Mouse (Mus musculus): ENCODE measurements at regions not wholly inside any gene's neighbourhood (a gene's known extent, or its start where the extent isn't known, plus 50 kb on each side); places are given as distances from the start of the nearest gene placed in this dataset.

DNA sequence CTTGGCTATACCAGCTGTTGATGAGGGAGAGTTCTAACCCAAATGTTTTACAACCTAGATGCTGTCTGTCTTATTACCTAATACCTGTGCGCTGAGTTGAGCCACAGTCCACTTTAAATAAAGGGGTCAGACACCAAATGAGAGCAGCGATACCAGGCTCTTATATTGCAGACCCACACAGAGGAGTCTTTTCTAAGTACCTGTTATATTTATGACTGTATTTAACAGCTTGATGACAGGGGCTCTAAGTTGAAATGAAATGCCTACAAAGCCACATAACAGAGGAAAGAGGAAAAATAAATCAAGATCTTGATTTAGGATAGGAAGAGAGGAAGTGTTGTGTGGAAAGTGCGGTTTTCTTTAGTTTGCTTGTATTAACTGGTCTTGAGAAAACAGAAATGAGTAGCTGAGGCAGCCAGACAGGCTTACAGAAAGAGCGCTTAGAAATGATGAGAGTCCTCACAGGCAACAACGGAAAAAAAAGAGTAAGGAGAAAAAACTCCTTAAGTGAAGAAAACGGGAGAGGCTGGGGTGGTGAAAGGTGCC lies 281.6 kb upstream of the Pfn2 start:
- H3K27ac ChIP-seq (ENCODE audit: insufficient read depth, low read depth, low read length): no peak overlapping the region
- 49% methylated on average over 6 of the region's 6 CpGs for WGBS
- no peaks in the 10 kb centered on the region for H3K27me3 ChIP-seq (ENCODE audit: control insufficient read depth, insufficient read depth, low read length)
- TF ChIP-seq CTCF (IDR thresholded peaks at IDR 0.05; ENCODE audit: extremely low read depth, insufficient read length, insufficient replicate concordance, low read depth, low read length) (no peak), POLR2A (IDR thresholded peaks at IDR 0.05; ENCODE audit: low read depth, low read length) (no peak)
- H3K4me1 ChIP-seq (ENCODE audit: control insufficient read depth, insufficient read depth, insufficient read length, low read length): no peaks in the 10 kb centered on the region
- no peak overlapping the region for H3K4me3 ChIP-seq (ENCODE audit: low read depth, low read length)
- H3K36me3 ChIP-seq (ENCODE audit: control insufficient read depth, insufficient read depth, low read length): no peaks in the 10 kb centered on the region

DNA sequence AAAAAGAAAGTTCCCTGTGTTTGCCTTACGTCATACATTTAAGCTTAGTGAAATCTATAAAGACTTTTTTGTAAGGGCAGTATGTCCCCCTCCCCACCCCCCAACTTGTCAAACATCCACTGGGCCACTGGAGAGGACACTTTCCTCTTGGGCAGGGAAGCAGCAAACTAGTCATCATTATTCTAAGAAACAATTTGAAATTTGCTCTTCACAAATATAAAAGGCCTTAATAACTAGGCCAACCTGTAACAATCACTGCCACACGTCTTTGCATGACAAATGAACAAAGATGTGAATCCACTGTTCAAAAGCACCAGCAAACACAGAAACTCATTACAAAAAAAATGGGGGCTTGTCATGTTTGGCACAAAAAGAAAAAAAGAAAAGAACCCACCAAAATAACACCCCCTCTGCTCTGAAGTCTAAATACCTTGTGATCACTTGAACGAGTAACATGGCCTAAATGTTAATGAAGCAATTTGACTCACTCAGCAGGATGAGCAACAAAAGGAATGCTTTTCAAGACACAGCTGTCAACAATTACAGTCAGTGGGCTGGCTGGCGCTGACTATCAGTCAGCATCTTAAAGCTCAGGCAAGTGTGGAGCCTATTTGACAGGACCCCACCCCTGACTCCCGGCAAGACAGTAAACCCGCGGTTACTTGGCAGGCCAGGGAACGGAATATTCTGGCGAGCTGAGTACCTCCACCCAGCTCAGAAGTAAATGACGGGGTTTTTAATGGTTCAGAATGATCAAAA lies 278.7 kb upstream of the Tsc22d2 start:
- H3K27me3 ChIP-seq (ENCODE audit: control insufficient read depth, insufficient read depth, low read length): no peaks in the 10 kb centered on the region
- no peak overlapping the region for H3K27ac ChIP-seq (ENCODE audit: insufficient read depth, low read depth, low read length)
- 69% methylated on average over 10 of the region's 10 CpGs for WGBS
- TF ChIP-seq CTCF (IDR thresholded peaks at IDR 0.05; ENCODE audit: extremely low read depth, insufficient read length, insufficient replicate concordance, low read depth, low read length): no peak
- no peak for TF ChIP-seq POLR2A (IDR thresholded peaks at IDR 0.05; ENCODE audit: low read depth, low read length)
- H3K36me3 ChIP-seq (ENCODE audit: control insufficient read depth, insufficient read depth, low read length): no peaks in the 10 kb centered on the region
- no peak overlapping the region for H3K4me3 ChIP-seq (ENCODE audit: low read depth, low read length)
- peaks cover 3% of the 10 kb centered on the region; the same call in 1 of the 2 replicates for H3K4me1 ChIP-seq (ENCODE audit: control insufficient read depth, insufficient read depth, insufficient read length, low read length)

DNA sequence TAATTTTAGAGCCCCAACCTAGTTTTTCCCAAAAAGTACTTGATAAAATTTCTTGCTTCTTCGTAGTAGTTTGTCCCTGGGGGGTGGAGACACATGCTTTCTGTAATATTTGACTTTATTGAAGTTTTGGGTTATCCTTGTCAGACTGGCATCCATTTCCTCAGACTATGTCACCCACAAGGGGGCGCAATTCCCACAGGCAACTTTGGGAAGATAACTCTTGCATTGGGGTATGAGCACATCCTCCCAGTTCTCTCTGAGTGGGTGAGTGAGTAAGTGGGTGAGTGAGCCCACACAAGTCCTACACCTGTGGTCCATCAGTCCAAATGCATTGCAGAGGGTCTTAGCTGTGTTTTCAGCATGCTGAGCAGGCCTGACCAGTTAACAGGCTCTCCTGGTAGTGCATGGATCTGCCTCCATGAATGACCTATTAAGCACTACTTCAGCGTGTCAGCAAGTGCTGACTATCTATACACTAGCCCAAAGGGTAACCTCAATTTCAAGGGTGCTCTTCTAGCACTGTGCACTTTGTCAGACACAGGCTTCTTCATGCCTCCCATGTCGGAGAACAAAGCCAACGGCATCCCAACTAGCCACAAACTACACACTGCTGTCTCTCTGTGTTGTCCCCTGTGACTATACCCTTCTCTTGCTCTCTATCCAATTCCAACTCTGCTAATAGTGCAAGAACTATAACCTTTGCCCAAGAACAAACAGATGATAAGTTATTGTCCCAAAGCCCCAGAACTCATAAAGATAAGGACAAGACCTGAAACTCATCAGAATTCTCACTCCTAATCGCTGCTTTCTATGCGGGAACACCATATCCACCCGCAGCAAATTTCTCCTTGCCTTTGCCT lies 275.6 kb upstream of the Tsc22d2 start:
- Histone ChIP-seq H3K27me3 (ENCODE audit: control insufficient read depth, insufficient read depth, low read length) (no peaks in the 10 kb centered on the region), H3K27ac (ENCODE audit: insufficient read depth, low read depth, low read length) (no peak overlapping the region), H3K36me3 (ENCODE audit: control insufficient read depth, insufficient read depth, low read length) (no peaks in the 10 kb centered on the region), H3K4me1 (ENCODE audit: control insufficient read depth, insufficient read depth, insufficient read length, low read length) (peaks cover 3% of the 10 kb centered on the region; the same call in 1 of the 2 replicates), H3K4me3 (ENCODE audit: low read depth, low read length) (no peak overlapping the region)
- 44% methylated on average over 8 of the region's 8 CpGs for WGBS
- TF ChIP-seq POLR2A (IDR thresholded peaks at IDR 0.05; ENCODE audit: low read depth, low read length) (no peak), CTCF (IDR thresholded peaks at IDR 0.05; ENCODE audit: extremely low read depth, insufficient read length, insufficient replicate concordance, low read depth, low read length) (peak; percentile 41; the same call in 1 of the 2 replicates)

DNA sequence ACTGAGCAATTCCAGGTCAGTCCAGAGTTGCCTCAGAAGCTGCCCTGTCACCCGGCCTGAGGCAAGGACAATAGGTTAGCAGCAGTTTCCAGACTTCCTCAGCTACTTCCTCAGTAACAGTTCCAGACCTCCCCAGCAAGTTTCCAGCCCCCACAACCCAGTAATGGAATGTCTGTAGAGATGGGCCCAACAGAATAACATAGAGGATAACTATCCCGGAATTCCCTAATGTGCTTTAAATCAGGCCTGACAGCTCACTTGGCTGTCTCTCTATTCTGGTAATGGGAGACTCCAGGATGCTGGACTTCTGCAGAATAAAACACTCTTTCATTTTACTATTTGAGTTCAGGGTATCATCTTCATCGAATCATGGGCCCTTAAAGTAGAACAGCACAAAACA lies 268.4 kb upstream of the Tsc22d2 start:
- Histone ChIP-seq H3K36me3 (ENCODE audit: control insufficient read depth, insufficient read depth, low read length) (no peaks in the 10 kb centered on the region), H3K27me3 (ENCODE audit: control insufficient read depth, insufficient read depth, low read length) (no peaks in the 10 kb centered on the region), H3K4me3 (ENCODE audit: low read depth, low read length) (no peak overlapping the region), H3K4me1 (ENCODE audit: control insufficient read depth, insufficient read depth, insufficient read length, low read length) (0 out of 2 replicates have a peak, but pooled peaks cover 2% of the 10 kb centered on the region), H3K27ac (ENCODE audit: insufficient read depth, low read depth, low read length) (no peak overlapping the region)
- TF ChIP-seq POLR2A (IDR thresholded peaks at IDR 0.05; ENCODE audit: low read depth, low read length) (no peak), CTCF (IDR thresholded peaks at IDR 0.05; ENCODE audit: extremely low read depth, insufficient read length, insufficient replicate concordance, low read depth, low read length) (no peak)
- 47% methylated on average over 3 of the region's 3 CpGs for WGBS

DNA sequence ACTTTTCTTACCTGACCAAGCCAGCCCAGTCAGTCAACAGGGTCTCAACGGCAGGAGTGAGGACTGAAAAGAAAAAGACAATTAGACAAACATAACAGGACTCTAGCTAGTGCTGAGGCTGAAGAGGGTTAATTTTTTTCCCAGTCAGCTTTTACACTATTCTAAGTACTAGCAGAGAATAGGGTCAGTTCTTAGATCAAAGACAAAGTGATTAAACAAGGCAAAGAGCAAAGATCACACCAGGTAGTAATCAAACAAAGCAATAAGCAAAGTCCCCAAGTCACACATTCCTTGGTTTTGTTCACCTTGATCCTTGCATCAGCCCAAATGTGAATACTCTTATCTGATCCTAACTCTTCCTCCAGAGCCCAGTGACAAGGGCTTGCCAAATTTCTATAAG lies 267.8 kb upstream of the Tsc22d2 start:
- Histone ChIP-seq H3K4me3 (ENCODE audit: low read depth, low read length) (no peak overlapping the region), H3K36me3 (ENCODE audit: control insufficient read depth, insufficient read depth, low read length) (no peaks in the 10 kb centered on the region), H3K4me1 (ENCODE audit: control insufficient read depth, insufficient read depth, insufficient read length, low read length) (0 out of 2 replicates have a peak, but pooled peaks cover 2% of the 10 kb centered on the region), H3K27me3 (ENCODE audit: control insufficient read depth, insufficient read depth, low read length) (no peaks in the 10 kb centered on the region), H3K27ac (ENCODE audit: insufficient read depth, low read depth, low read length) (no peak overlapping the region)
- TF ChIP-seq POLR2A (IDR thresholded peaks at IDR 0.05; ENCODE audit: low read depth, low read length): no peak
- no peak for TF ChIP-seq CTCF (IDR thresholded peaks at IDR 0.05; ENCODE audit: extremely low read depth, insufficient read length, insufficient replicate concordance, low read depth, low read length)
- 11% methylated on average over 1 of the region's 1 CpGs for WGBS

DNA sequence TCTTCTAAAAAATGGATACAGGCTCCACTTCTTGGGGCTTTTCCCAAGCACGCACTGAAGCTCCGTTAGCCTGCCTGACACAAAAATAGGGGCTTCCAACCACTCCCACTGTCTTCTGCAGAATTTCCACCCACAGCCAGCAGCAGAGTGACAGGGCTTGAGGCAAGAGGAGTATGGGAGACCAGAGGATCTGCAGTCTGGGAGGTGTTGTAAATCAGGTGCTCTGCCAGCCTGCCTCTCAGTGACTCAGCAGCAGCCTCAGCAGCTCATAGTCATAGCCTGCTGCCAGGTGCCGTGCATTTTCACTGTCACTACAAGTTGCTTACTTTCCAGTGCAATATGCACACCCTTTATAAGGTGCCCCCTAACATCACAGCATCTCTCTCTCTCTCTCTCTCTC lies 261.4 kb upstream of the Tsc22d2 start:
- H3K27ac ChIP-seq (ENCODE audit: insufficient read depth, low read depth, low read length): no peak overlapping the region
- WGBS: 62% methylated on average over 3 of the region's 3 CpGs
- no peaks in the 10 kb centered on the region for H3K36me3 ChIP-seq (ENCODE audit: control insufficient read depth, insufficient read depth, low read length)
- H3K27me3 ChIP-seq (ENCODE audit: control insufficient read depth, insufficient read depth, low read length): no peaks in the 10 kb centered on the region
- no peaks in the 10 kb centered on the region for H3K4me1 ChIP-seq (ENCODE audit: control insufficient read depth, insufficient read depth, insufficient read length, low read length)
- H3K4me3 ChIP-seq (ENCODE audit: low read depth, low read length): no peak overlapping the region
- TF ChIP-seq CTCF (IDR thresholded peaks at IDR 0.05; ENCODE audit: extremely low read depth, insufficient read length, insufficient replicate concordance, low read depth, low read length) (no peak), POLR2A (IDR thresholded peaks at IDR 0.05; ENCODE audit: low read depth, low read length) (no peak)

All from small intestine, adult 2 months (tissue).